Mouse (Mus musculus): ENCODE results near the gene Npl.

DNA sequence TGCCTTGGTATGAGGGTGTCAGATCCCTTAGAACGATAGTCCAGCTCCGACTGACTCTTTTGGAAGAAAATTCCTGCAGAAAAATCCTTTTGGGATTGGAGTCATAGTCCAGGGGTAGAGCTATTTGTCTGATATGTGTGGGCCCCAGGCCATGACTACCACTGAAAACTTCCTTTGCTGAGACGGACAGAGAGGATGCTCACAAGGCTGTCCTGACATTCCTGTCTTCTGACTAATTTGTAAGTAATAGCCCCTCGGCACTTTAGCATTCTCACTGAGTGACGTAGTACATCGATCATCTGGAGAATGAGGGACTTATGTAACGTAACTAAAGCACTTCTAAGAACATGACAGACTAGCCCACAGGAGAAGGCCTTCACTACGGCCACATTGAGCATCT, 15.9 kb upstream of the Npl start:
- TF ChIP-seq EP300 (IDR thresholded peaks at IDR 0.05; ENCODE audit: insufficient read depth, low read depth, low read length) (no peak), CTCF (IDR thresholded peaks at IDR 0.05) (no peak), POLR2A (IDR thresholded peaks at IDR 0.05; ENCODE audit: insufficient read depth, low read depth, low read length) (no peak)
